Mouse (Mus musculus): Measurements from ENCODE around the gene Asic3. TPM values are rescaled to one million over a fixed set of nuclear protein-coding genes. Genes with fewer than 3 reads are reported as not detected.
"Not testable (repeated sequence)": the region's sequence is repeated elsewhere in the genome, so short reads cannot be mapped to it uniquely, and the experiment has no call there.

Gene Asic3
- polyA plus RNA-seq, 1 experiment = 0.43 TPM

DNA sequence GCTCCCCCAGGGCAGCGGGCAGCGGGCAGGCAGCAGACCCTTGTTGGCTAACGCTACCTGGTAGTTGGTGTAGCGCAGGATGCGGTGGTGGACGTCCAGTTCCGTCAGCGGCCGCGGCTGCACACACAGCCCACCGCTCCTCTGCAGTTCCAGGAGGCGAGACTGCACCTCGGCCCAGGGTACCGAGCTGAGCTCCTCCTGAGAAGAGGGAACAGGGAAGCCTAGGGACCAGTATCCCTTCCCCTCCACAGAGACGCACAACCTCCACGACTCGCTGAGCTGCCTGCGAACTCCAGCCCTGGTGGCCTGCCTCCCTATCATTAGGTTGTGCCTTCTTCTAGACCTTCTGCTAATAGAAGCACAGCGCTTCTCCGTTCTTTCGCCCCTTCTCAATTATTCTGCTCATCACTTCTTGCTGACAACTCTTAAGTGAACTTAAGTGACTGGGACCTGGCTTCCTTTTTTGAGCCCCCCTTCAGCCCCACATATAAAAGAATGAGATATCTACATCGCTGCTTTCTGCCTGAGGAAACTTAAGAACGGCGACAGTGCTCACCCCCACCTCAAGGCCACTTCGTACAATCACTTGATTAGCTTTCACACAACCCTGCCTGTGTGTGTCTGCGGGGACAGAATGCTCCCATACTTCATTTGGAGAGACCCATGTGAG is 24.8 kb upstream of the Asic3 start:
- no peak for DNase-seq (ENCODE audit: low read depth)

DNA sequence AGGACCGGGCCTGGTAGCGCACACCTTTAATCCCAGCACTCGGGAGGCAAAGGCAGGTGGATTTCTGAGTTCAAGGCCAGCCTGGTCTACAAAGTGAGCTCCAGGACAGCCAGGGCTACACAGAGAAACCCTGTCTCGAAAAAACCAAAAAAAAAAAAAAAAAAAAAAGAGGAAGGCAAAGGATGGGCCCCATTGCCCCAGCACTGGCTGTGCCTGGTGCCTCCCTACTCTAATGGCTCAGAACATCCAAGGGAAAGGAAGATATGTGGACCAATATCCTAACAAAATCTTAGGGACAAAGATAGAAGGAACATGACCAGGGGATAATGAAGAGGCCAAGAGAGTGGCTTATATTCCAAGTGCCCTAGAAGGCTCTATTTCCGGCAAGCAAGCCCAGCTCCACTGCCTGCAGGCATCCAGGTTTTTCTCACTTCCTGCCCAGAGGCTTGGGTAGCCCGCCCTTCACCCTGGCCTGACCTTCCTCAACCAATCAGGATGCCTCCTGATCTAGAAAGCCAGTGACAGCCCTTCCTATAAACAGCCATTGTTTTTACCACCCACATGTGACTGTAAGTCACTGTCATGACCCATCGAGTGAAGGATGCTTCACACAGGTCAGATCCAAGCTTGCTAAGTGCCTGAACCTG is 24.1 kb upstream of the Asic3 start:
- no peak for DNase-seq (ENCODE audit: low read depth)

DNA sequence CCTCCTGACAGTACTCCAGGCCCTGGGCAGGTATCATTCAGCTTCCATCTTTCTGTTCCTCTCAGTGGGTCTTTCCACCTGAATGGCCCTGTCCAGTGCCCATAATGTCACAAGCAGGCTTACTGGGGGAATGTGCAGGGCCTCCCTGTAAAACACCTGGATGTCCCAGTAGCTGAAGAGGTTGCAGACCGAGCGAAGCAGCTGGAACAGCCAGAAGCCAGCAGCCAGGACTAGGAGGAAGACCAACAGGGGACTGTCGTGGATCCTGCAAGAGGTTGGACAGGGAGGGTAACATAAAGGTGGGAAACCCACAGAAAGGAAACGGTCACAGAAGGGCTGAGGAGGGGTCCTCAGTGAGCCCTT is 23.6 kb upstream of the Asic3 start:
- DNase-seq (ENCODE audit: low read depth) = no peak

DNA sequence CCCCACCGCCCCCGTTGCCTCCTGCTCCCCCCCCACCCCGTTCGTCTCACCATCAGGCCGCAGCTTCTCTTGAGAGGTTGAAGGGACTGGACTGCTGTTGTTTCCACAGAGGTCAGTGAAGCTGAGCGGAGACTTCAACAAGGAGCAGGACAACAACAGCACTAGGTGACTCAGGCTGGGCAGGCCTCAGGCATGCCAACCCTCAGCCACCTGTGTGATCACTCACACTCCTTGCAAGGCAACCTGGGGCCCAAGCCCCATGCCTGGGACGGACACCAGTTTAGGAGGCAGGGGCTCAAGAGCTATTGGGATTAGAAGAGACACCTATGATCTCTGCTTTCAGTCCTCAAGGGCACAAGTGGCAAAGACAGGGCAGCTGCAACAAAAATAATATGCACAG is 21.3 kb upstream of the Asic3 start, which contains the start of gene Atg9b:
Gene Atg9b (minus strand): TSS at position 280 of the 400 bp plus-strand sequence.
- DNase-seq (ENCODE audit: low read depth) = no peak

- DNase-seq (ENCODE audit: low read depth) = no peak
These were observed 20.5 kb upstream of the Asic3 start for GRCm38 (mm10) chr5:24392724-24393123.

- no peak for DNase-seq (ENCODE audit: low read depth)
These were observed 19.7 kb upstream of the Asic3 start, which contains the start of gene Abcb8 for GRCm38 (mm10) chr5:24393392-24393997. TSS of gene Abcb8 (plus strand) at chr5:24393663.

- DNase-seq (ENCODE audit: low read depth) = peak; percentile 95
These were observed 18.9 kb upstream of the Asic3 start for GRCm38 (mm10) chr5:24394165-24394894.

- not testable (repeated sequence) for DNase-seq (ENCODE audit: low read depth)
These were observed 16.9 kb upstream of the Asic3 start for GRCm38 (mm10) chr5:24396254-24396653.

DNA sequence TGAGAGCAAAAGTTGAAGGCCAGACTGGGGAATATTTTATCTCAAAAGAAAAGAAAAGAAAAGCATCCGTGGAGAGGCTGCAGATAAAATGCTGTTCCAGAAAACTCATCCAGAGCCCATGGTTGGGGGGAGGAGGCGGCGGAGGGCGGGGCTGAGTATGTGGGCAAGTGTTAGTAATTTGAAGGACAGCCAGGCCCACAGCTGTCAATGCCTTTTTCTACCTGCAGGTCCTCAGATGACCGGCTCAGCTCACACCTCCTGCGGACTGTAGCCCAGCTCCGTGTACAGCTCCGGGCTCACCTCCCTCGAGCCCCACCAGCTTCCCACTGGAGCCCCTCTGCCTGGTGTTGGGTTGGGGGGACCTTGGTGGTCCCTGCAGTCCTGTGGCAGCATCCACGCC is 13.5 kb upstream of the Asic3 start:
- DNase-seq (ENCODE audit: low read depth) = no peak

DNA sequence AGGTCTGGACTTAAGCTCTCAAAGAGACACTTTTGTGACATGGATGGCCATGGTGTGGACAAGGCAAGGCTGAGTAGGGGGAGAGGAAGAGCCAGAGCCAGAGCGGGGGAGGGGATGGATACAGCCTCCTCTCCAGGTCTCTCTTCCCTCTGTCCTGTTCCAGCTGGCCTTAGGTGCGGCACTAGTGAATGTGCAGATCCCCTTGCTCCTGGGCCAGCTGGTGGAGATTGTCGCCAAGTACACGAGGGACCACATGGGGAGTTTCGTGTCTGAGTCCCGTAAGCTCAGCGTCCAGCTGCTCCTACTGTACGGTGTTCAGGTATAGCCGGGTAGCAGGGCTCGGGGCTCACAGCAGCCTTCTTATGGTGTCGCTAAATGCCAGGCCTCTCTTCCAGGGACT is 12.8 kb upstream of the Asic3 start:
- DNase-seq (ENCODE audit: low read depth) = no peak

- DNase-seq (ENCODE audit: low read depth) = no peak
These were observed 12.1 kb upstream of the Asic3 start for GRCm38 (mm10) chr5:24400911-24401605.

GRCm38 (mm10) chr5:24401969-24402368 is 11.2 kb upstream of the Asic3 start:
- DNase-seq (ENCODE audit: low read depth) = no peak

DNA sequence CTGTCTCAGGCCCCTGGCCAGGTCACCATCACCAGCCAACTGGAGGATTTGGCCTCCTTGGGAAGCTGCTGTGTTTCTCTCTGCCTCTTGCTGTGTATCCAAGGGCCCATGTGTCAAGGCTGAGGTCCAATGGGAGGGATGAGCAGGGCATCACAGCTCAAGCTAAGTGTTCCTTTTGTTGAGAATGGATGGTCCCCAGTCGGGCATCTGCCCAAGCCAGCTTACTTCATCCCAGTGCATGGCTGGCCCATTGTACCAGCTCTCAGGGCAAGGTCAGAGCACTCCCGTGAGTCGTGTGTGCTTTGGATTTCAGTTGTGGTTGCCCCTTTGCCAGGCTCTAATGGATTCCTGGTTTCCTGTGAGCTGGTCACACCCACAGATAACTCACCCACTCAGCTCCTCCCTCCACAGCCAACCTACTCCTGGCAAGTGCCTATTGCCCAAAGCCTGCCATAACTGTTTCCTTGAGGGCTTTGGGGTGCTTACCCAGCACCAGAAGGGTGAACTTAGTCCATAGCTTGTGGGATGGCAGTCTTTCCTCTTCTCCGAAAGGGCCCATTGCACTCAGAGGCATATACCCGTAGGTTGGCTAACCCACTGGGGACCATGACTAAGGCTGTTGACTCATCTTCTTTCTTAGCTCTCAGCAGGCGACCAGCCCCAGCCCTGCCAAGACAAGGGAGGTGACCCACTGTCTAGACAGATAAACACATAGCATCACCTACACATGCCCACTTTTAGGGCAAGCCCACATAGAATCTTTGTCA is 8.4 kb upstream of the Asic3 start:
- DNase-seq (ENCODE audit: low read depth) = no peak

DNA sequence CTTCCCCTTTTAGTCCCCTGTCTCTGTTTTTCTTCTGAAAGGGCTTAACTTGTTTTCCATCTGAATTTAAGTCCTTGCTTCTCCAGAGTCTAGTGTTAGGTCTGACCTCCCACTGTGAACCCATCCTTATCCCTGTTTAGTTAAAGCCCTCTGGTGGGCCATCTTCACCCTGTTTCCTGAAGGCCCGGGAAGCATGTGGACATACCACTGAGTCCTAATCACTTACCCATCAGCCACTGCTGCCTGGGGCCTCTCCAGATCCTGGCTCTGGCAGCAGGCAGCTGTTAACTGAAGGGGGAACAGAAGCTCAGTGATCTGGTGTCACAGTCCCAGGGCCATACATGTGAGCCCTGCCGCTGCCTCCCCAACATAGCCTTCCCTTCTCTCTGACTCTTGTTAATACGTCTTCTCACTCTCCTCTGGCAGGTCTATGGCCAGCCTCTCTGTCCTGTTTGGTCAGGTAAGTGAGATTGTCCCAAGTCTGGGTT is 7.8 kb upstream of the Asic3 start:
- DNase-seq (ENCODE audit: low read depth) = no peak

GRCm38 (mm10) chr5:24408651-24409050 is 4.5 kb upstream of the Asic3 start:
- no peak for DNase-seq (ENCODE audit: low read depth)

DNA sequence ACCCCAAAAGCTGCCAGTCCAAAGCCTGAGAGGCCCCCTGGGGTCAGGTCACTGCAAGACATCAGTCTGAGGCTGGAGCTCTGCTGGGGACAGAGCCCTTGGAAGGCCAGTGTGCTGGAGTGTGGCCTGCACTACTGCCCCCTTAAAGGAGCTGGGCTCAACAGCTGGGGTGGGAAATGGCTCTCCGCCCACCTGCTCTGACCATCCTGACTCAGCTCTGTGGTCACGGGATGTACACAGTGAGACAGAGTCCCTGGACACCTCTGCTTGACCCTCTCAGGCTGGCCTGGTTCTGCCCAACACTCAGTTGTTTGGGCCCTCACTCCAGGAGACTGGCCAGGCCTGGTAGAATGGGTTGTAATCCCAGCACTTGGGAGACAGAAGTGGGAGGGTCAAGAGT is 3.7 kb upstream of the Asic3 start:
- no peak for DNase-seq (ENCODE audit: low read depth)

DNA sequence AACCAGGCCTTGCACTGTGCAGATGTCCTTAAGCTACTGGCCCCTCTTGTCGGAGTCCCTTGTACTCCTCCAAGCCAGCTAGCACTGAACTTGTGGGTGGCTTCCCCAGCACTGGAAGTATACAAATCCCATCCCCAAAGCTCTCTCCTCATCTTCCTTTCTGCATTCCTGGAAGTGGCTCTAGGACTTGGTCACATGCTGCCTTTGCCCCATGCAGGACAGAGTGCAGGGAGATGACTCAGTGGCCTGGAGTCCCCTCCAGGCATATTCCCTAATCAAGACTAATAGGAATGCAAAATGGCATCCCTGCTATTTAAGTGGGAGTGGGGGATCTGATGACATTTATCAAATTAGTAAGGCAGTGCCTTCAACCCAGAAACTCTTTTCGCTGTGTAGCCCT is 1.1 kb upstream of the Asic3 start:
- no peak for DNase-seq (ENCODE audit: low read depth)

GRCm38 (mm10) chr5:24413938-24414337 is 746 bp downstream of the Asic3 start:
- DNase-seq (ENCODE audit: low read depth) = no peak

DNA sequence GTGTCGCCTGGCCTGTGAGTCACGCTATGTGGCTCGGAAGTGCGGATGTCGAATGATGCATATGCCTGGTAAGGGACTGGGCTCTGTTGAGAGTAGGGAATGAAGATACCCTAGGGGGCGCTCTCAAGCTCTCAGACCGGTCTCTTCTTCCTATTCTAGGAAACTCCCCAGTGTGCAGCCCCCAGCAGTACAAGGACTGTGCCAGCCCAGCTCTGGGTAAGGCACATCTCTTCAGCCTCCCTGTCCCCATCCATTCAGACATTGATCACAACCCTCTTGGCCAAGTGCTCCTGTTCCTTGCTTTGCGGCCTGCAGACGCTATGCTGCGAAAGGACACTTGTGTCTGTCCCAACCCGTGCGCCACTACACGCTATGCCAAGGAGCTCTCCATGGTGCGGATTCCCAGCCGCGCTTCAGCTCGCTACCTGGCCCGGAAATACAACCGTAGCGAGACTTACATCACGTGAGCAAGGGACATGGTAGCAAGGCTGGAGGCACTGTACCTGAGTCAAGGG is 3.1 kb downstream of the Asic3 start:
- DNase-seq (ENCODE audit: low read depth) = no peak

GRCm38 (mm10) chr5:24417587-24417986 is 4.4 kb downstream of the Asic3 start:
- DNase-seq (ENCODE audit: low read depth) = no peak

- DNase-seq (ENCODE audit: low read depth) = no peak
These were observed 7.2 kb downstream of the Asic3 start for GRCm38 (mm10) chr5:24420381-24420780.
